19 mouse cellular contexts compared by ENCODE assay signal in the genomic region with DNA sequence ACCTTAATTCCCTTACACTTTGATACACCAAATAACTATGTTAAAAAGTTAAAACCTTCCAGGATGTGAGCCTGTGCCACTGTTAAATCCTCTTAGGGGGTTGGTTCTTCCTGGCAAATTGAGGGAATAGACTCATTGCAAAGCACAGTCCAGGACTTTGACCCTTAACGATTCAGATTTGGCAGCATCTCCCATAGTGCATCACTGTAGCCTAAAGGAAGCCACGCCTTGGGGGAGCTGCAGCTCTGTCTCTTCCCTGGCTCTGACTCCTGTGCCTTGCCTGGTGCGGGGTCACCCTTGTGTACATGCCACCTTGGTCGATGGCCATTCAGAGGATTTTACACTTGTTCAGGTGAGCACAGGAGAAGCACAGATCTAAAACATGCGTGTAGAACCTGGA. TPM values are rescaled to one million over a fixed set of nuclear protein-coding genes. Genes with fewer than 3 reads are reported as not detected.
"Had no signal": no experiment of that assay in that cellular context is flagged by ENCODE, and none has a peak within 500 bp of the region (broad histone marks: within the 10 kb centered on the region; RNA-seq: fewer than 3 reads in every experiment).

No protein-coding gene starts in this region.

- H3K9me3 ChIP-seq: hindbrain, embryonic 10.5 days; limb, embryonic 12.5 days; lung, embryonic 15.5 days; megakaryocyte, embryonic 14.5 days; midbrain, embryonic 15.5 days; neural tube, embryonic 12.5 days had no signal

- ATAC-seq: midbrain, embryonic 15.5 days had no signal

- H3K4me3 ChIP-seq: hindbrain, embryonic 10.5 days; limb, embryonic 12.5 days; lung, embryonic 15.5 days; megakaryocyte, embryonic 14.5 days; midbrain, embryonic 15.5 days; neural tube, embryonic 12.5 days had no signal

- H3K27me3 ChIP-seq: limb, embryonic 12.5 days; lung, embryonic 15.5 days; megakaryocyte, embryonic 14.5 days; midbrain, embryonic 15.5 days; neural tube, embryonic 12.5 days had no signal

- DNase-seq: layer of hippocampus, adult 9-11 months; lung, postnatal 14 days; thymus, adult 18-20 months; thymus, postnatal 25 days had no signal

- H3K4me2 ChIP-seq: hindbrain, embryonic 14.5 days; limb, embryonic 12.5 days; lung, embryonic 15.5 days; midbrain, embryonic 11.5 days; midbrain, embryonic 15.5 days; neural tube, embryonic 12.5 days had no signal

- H3K9ac ChIP-seq: hindbrain, embryonic 14.5 days; limb, embryonic 12.5 days; liver, embryonic 14.5 days; lung, embryonic 15.5 days; midbrain, embryonic 15.5 days; neural tube, embryonic 12.5 days had no signal

- H3K27ac ChIP-seq: hindbrain, embryonic 10.5 days; hindbrain, embryonic 14.5 days; kidney, postnatal 0 days; limb, embryonic 12.5 days; liver, embryonic 14.5 days; lung, embryonic 15.5 days; macrophage; midbrain, embryonic 15.5 days; neural tube, embryonic 12.5 days; stomach, postnatal 0 days had no signal

RNA-seq across cellular contexts. Expression of gene Stoml3, which starts 18.8 kb away (rescaled TPM):
- total RNA-seq: left cerebral cortex, postnatal 36 days; monocyte, adult 5-6 weeks had no signal
- polyA plus RNA-seq: hindbrain, embryonic 10.5 days; hindbrain, embryonic 14.5 days; kidney, postnatal 0 days; limb, embryonic 12.5 days; liver, embryonic 14.5 days; macrophage; midbrain, embryonic 11.5 days; midbrain, embryonic 15.5 days; stomach, postnatal 0 days; urinary bladder, adult 2 months had no signal
